Mouse (Mus musculus): ENCODE measurements around the gene Tfr2.

Tfr2 gene

DNA sequence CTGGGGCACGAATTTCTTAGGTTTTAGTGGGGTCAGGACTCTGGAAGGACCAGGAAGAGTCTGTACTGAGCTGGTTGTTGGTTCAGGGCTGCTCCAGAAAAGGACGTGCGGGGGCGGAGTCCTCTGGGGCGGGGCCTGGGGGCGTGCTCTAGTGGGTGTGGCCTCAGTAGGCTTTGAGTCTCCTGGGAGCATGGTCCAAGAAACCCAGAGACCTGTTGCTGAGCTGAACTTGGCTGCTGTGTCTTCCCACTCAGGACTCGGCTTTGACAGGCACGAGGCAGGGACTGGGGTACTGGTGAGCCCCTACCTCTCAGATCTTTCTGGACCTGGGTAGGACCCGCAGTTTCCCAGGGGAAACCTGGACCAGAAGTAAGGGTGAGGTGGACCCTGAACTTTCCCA lies at the start of gene Tfr2:
Gene Tfr2, plus strand, starts transcription at position 176 of the 400 bp plus-strand sequence.
- peak; percentile 67 for DNase-seq (ENCODE audit: low read depth)

DNA sequence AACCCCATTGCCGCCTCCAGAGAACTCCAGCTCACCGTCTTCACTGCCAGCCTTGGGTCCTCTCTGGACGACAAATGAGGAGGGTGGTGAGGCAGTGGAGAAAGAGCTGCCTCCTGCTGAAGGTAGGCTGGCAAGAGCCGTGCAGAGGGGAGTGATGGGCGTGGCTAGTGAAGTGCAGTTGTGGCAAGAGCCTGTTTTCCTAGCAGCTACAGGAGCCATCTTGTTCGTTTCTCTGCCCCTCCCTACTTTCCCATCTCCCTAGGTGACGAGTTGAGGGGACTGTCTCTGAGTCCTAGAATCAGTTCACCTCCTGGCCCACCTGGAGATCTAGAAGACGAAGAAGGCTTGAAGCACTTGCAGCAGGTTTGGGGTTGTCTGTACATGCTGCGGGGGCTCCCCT lies 47.8 kb upstream of the Tfr2 start:
- no peak for DNase-seq (ENCODE audit: low read depth)

DNA sequence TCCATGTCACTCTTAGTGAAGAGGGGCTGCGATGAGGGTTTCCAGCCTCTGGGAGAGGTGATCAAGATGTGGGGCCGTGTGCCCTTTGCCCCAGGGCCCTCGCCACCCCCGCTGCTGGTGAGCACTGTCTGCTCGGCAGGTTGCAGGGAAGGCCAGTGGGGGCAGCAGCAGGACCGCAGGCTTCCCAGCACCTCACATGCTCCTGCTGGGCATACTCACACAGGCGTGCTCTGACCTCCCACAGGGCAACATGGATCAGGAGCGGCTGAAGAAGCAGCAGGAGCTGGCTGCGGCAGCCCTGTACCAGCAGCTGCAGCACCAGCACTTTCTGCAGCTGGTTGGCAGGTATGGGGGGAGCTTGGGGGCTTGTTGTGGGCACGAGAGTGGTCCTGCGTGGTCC lies 46.9 kb upstream of the Tfr2 start:
- no peak for DNase-seq (ENCODE audit: low read depth)

DNA sequence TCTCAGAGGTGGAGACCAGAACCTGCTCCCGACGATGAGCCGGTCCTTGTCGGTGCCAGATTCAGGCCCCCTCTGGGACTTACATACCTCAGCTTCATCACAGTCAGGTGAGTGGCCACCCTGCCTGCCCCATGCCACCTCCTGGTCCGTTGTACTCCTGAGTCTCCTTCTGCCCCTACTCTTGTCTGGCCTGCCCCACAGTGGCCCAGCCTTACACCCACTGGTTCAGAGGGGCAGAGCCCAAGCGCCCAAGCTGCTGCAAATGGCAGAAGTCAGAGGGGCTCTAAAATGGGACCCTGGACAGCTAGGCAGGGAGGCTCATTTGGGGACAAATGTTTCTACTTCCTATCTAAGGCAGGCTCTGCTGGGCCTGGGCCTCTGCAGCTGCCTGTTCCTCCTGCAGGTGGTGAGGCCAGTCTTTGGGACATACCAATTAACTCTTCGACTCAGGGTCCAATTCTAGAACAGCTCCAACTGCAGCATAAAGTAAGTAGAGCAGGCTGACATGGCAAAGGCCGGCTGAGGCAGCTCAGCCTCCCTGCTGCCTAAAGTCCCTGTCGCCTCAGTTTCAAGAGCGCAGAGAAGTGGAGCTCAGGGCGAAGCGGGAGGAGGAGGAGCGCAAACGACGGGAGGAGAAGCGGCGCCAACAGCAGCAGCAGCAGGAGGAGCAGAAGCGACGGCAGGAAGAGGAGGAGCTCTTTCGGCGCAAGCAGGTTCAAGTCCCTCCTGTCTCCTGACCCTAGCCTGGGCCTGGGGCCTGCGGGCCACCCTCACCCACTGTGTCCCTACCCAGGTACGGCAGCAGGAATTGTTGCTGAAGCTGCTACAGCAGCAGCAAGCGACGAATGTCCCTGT lies 46.0 kb upstream of the Tfr2 start:
- DNase-seq (ENCODE audit: low read depth) = no peak

DNA sequence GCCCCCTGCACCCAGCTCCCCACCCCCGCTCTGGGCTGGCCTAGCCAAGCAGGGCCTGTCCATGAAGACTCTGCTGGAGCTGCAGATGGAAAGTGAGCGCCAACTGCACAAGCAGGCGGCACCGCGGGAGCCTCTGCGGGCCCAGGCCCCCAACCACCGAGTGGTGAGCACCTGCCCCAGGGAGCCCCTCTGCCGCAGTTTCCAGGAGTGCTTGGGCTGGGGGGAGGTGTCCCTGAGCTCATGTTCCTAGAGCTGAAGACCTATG lies 45.5 kb upstream of the Tfr2 start:
- DNase-seq (ENCODE audit: low read depth) = no peak

DNA sequence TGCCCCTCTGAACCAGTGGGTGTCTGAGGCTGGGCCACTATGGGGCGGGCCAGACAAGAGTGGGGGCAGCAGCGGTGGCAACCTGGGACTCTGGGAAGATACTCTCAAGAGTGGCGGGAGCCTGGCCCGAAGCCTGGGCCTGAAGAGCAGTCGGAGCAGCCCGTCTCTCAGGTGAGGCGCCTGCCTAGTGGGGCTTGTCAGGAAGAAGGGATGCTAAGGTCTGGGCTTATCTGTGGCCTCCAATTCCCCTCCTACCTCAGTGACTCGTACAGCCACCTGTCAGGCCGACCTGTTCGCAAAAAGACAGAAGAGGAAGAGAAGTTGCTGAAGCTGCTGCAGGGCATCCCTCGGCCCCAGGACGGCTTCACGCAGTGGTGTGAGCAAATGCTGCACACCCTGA lies 45.0 kb upstream of the Tfr2 start:
- DNase-seq (ENCODE audit: low read depth) = no peak

DNA sequence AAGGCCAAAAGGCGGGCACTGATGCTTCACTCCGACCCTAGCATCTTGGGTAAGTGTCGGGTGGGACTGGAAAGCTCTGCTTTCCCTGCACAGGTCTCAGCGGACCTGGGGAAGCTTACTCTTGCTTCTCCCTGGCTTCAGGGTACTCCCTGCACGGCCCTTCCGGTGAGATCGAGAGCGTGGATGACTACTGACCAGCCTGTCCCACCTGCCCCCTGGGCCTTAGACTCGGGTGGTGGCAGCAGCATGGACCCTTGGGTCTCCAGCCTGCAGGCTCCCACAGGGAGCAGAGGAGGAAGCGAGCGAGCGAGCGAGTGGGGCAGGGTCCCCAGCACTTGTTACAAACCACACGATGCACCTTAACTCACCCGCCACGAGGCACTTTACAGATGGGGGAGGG lies 44.1 kb upstream of the Tfr2 start:
- no peak for DNase-seq (ENCODE audit: low read depth)

DNA sequence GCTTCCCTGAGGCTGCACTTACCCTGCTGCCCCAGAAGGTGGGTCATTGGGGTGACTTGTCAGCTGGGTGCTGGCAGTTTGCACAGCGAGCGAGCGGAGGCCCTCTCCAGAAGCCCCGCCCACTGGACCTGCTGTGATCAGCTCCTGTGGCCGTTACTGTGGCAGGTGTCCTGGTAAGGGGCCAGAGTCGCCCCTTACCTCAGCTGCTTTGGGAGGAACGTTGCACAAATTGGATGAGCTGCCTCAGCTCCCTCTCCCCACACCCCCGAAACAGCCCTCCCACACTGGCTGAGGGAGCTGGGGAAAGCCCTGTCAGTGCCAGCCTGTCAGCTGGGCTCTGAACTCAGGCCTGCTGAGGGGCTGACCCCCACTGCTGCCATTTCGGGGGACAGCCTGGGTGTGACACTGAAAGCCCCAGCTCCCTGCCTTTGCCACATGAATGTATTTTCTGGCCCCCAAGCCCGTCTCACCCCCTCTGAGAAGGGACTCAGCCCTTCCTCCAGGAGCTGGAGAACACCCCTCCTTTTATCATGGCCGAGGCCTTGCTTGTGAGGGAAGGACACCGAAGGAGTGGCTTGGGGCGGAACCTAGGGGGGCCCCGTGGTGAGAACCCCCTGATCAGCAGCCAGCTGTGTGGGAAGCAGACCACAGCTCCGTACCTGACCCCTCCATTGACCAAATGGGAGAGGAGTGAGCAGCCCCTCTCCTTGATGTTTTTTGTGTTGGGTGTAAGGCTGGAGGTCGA lies 43.3 kb upstream of the Tfr2 start:
- peak; percentile 34 for DNase-seq (ENCODE audit: low read depth)

DNA sequence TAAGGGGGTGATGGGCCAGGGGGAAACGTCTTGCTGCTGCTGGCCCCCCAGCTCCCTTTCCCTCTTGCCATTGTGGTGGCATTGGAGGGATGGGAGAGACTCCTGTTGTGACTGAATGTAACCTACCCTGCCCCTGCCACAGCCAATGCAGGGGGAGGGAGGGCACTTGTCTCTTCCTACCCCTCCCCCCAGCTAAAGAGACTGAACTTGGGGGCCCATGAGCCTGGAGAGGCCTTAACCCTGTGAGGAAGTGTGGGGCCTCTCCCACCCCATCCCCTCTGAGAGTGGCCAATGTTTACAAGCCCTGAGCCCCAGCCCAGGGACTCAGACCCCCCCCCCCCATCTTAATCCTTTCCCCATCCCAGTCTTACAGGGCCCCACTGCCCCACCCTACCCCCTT lies 42.2 kb upstream of the Tfr2 start:
- DNase-seq (ENCODE audit: low read depth) = no peak

DNA sequence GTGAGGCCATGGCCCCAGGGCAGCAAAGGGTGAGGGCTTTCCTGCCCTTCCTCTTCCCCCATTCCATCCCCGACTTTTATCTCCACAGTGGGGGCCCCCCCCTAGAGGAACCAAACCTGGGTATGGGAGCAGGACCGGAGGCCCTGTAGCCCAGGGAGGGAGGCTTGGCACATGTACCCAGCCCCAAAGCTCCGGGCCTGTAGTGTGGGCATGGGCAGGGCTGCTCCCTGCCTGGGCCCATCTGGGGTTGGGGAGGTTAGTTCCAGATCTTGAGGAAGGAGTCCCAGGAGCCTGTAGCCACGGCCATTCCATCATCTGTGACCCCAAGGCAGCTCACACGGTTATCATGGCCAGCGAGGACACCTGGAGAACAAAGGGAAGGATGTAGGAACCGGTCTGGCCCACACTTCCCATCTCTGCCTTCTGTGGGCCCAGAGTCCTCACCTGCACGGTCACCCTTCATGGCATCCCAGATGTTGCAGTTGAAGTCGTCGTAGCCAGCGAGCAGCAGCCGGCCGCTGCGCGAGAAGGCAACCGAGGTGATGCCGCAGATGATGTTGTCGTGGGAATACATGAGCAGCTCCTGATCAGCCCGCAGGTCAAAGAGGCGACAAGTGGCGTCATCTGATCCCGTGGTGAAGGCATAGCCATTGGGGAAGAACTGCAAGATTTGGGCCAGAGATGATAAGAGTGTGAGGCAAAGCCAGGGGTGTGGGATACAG lies 41.2 kb upstream of the Tfr2 start:
- no peak for DNase-seq (ENCODE audit: low read depth)

DNA sequence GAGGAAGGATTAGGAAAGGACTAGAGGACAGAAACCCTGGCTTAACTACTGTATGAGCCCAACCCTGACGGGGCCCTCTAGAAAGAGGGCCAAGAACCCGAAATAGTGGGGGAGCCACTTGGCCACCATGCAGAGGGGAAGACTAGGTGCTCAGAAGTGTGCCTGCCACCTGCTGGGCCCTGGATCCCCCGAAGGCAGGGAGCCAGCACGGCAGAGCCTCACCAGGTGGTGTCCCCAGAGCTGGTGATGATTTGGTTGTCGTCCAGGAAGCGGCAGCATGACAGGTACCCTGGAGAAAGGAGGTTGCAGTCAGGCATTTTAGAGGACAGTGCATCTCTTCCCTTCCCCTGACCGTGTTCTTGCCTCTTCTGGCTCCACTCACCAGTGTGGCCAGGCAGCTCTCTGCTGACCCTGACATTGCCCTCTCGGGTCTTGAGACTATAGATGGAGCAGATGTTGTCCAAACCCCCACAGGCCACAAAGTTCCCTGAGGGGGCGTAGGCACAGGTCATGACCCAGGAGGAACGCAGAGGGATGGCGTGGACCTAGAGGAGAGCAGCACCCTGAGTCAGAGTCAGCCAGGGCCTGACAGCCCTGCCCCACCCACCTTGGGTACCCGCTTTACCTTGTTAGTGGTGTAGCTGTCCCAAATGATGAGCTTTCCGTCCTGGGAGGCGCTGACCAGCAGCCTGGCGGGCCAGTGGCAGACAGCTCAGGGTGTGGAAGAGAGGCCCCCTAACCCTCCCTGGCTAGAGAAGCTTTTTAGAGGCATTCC lies 40.2 kb upstream of the Tfr2 start:
- no peak for DNase-seq (ENCODE audit: low read depth)

DNA sequence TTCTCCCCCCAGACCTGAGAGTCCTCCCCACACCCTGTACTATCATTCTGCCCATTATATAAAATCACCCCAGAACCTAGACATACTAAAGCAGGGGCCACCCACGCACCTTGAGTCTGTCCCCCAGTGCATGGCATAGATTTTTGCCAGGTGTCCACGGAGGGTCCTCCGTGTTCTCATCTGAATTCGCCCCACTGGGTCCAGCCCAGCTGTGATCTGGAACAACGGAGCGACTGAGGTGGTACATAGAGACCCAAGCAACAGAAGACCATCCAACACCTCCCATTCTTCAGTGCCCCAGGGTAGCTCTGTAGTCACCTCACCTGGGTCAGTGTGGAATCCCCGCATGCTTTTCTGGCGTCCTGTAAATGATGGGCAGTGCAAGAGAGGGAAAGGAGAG lies 39.6 kb upstream of the Tfr2 start:
- no peak for DNase-seq (ENCODE audit: low read depth)

DNA sequence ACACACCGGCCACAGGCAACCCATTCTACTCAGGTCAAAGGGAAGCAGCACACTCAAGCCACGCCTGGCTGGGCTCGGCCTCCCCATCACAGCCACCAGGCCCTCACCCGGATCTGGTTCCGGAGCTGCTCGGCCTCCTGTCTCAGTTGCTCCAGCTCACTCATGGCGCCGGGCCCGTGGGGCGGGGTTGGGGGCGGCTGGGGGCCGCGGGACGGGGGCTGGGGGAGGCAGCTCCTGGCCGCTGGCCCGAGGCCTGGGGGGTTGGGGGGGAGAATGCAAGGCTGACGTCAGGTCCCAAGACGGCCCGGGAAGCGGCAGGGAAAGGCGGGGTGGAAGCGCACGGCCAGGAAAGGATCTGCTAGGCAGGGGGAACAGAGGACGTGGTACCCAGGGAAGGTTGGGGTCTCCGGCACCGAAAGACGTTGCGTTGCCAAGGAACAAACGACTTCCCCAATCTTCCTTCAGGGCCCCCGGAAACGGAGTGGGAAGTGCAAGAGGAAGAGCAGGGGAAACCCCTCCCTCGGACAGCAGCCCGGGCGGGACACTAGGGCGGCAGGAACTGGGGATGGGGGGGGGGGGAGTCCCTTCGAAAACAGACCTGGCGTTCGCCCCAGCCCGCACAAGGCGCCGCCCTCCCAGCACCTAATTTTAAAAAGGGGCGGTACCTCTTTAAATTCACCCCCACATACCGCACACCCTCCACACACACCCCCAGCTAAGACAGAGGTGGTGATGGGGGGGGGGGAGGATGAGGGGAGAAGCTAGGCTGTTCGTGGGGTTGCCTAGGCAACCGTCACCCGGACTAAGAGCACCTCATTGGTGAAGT lies 38.8 kb upstream of the Tfr2 start:
- DNase-seq (ENCODE audit: low read depth) = peak; percentile 86

DNA sequence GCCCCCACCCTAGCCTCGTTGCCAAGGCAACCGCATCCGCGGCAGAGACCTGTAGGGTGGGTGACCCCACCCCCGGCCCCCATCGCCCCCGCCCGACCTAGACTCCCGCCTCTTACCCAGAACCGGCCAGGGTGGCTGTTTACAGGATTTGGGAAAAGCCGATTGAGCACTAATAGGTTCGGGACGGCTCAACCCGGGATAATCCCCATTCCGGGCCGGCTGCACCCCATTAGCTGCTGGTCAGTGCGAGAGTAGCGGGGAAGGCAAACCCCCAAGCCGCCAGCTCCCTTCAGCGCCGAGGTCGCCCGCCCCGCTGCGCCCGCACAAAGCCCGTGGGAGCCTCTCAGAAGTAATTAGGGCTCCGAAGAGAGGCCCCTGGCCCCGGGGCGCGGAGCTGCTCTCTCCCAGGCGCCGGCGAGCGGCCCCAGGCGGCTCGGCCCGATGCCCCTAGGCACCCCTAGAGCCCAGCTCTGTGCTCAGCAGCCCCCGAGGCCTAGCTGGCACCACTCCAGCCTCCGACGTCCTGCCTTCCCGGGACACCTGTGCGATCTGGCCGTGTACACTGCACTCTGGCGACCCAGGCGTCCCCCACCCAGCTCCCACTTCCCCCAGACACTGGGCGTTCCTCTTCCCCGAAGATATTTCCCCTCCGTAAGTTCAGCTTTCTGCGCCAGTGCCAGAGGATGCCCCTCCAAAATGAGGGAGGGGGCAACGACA lies 38.1 kb upstream of the Tfr2 start:
- DNase-seq (ENCODE audit: low read depth) = peak; percentile 61

DNA sequence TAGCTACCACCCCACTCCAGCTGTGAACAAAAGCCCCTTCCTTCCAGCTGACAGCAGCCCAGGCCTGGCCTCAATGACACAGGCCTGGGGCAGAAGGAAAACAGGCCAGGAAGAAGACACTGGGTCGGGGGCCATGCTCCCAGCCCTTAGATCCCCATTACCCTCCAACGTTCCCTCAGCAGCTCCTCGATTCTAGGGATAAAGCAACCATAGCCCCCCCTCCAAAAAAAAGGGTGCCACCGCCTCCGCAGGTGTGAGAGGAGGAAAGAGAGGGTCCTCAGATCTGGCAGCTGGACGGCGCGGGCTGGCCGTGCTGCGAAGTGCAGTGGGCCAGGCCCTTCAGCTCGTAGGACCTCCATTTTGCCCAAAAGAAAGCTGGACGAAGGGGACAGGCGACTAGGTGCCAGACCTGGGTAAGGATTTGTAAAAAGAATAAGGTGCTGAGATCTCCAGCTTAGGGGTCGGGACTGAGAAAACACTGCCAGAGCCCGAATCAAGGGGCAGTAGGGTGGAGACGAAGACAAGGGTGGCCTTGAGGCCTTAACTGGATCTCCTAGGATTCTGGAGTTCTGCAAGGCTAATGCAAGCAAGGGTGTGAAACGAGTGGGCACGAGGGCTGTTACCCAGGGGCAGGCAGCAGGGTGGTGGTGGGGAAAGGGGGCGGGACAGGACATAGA lies 37.4 kb upstream of the Tfr2 start:
- peak; percentile 50 for DNase-seq (ENCODE audit: low read depth)

DNA sequence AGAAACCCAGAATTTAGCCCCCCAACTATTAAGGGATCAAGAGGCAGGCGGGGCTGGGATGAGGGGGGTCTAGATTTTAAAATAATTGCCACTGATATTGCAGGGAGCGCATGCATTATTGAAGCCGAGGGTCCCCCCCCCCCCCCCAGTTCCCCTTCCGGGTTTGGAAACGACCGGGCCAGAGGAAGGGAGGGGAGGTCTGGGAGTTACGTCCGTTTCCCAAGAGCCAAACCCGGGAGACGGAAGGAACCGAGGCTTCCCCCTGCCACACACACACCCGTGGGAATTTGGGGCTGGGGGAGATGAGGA lies 36.9 kb upstream of the Tfr2 start:
- no peak for DNase-seq (ENCODE audit: low read depth)

DNA sequence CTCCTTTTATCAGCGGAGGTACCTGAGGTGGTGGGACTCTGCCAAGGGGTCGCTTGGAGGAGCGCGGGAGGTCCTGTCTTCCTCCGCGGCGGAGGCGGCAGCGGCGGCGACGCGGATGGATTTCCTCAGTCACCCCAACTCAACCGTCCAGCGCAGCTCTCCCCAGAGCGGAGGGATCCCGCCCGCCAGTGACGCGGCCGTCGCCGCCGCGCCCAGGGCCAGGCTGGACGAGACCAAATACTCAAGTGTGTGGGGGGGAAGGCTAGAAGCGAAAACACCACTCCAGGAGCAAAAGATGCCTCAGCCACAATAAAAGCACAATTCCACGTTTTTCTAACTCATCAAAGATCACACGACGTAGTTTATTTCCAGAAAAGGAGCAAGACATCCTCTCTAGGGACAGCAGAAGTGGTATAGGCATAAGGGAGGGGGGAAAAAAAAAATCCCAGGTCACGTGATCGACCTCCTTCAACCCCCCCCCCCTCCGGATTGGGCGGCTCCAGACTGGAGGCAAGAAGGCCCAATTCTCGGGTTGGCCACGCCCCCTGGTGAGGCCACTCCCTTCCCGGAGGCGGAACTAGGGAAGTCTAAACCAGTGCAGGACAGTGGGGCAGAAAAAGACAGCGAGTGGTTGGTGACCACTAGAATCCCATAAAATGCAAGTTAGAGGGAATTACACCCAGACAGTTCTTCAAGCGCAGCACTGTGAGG lies 36.4 kb upstream of the Tfr2 start, which contains the start of the genes Epo and Gnb2:
Gene Epo, minus strand, starts transcription at position 126 of the 711 bp plus-strand sequence.
Gene Gnb2, minus strand, starts transcription at position 394 of the 711 bp plus-strand sequence.
- DNase-seq (ENCODE audit: low read depth) = peak; percentile 100

DNA sequence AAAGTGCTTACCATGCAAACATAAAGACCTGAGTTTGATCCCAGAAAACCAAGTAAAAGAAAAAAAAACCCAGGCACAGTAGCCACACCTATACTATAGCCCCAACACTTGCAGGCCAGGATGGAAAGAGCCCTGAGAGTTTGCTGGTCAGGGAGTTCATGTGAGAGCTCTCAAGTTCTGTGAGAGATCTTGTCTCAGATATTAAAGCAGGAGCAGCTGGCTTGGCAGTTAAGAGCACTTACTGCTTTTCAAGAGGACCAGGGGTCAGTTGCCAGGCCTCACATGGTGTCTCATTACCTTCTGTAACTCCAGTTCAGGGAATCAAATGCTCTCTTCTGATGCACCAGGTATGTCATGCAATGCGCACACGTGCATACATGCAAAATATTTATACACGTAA lies 34.9 kb upstream of the Tfr2 start:
- no peak for DNase-seq (ENCODE audit: low read depth)

DNA sequence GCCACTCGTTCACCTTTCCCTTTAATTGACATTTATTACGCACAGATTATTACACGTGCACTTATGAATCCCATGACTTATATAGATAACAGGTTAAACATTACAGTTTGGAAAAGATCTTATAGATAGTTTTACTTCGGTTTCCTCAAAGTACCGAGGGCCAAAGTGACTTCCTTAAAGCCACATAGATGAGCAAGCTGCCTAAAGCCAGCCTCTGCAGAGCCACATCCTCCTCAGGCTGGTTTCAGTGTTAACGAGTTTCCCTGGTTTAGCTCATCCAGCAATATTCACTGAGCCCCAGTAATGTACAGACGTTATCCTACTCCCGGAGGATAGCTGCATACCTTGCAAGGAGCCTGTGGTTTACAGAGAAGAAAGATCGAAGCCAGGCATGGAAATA lies 34.3 kb upstream of the Tfr2 start:
- no peak for DNase-seq (ENCODE audit: low read depth)

DNA sequence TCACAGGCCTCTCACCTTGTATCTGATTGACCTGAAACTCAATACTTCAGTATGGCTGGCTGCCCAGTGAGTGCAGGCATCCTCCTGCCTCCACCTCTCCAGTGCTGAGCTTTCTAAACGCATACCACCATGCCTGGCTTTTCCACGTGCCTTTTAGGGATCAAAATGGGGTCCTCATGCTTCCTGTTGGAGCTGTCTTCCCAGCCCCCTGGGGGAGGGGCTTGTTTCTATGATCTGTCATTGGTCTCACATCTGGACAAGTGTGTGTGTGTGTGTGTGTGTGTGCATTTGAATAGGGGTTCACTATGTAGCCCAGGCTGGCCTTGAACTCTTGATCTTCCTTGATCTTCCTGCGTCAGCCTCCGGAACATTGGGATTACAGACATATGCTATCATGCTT lies 32.2 kb upstream of the Tfr2 start:
- no peak for DNase-seq (ENCODE audit: low read depth)

All from NIH3T3 (cell line).